Mouse (Mus musculus) retina, postnatal 7 days (tissue): ENCODE measurements around the gene Prr18.

Source experiments
- DNase-seq: peaks from one replicate; pipeline ENCODE4 v3.0.0-alpha.2; 2012; ENCODE audit warnings: low read depth, low spot score

Prr18 gene

GRCm38 (mm10) chr17:8340407-8341359 lies 3.4 kb downstream of the Prr18 start:
- no peak for DNase-seq

DNA sequence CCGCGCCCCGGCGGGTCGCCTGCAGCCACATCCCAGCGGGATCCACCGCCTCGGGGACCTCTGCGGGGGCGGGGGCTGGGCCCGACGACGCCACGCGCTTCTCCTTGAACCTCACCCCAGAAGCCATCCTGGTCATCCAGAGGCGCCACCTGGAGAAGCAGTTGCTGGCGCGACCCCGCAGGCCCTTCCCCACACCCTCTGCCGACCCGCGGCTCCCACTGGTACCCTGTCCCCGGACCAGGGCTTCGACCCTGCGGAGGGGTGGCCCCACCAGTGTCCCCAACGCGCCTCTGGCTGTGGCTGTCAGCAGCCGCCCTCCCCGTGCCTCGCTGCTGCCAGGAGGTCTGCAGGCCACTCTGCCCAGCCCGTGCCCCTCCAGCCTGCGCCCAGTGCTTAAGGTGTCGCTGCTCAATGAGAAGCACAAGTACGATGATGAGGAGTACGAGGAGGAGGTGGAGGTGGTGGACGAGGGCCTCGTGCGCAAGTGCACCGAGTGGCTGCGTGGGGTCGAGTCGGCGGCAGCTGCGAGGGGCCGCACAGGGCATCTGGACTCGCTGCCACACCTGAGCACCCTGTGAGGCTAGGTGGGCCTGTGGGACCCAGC lies 4.2 kb downstream of the Prr18 start:
- DNase-seq = no peak

DNA sequence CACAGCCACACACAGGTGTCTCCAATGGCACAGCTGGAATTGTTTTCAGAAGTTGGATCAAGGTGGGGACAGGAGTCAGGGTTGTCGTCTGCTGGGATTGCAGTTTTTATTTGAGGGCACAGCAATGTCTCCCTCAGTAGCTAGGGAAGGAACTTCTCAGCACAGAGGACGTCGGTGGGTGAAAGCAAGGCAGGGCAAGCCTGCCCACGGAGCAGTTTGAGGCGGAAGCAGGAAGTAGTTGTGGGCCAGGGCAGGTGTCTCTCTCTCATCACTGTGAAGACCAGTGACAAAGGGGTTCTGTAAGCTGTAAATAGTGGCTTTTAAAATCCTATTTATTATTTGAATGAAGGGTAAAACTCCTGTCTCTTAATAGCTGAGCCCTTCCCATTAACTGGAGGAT lies 5.4 kb downstream of the Prr18 start:
- DNase-seq = no peak

DNA sequence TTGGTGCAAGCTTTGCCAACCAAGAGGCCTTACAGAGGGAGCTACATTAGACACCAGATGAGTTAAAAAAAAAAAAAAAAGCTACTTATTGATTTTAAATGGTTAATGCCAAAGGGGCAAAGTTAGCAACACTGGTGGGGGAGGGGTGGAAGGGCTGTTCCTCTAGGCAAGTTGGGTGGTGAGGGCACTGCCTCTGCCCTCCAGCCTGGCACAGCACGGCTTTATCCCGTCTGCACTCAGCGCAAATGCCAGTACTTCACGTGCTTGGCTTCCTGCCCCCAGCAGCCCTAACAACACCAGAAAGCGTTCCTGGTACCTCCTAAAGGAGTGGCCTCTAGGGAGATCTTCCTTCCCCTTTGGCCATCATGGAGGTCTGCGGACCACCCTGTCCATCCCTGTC lies 6.2 kb downstream of the Prr18 start:
- DNase-seq = no peak

DNA sequence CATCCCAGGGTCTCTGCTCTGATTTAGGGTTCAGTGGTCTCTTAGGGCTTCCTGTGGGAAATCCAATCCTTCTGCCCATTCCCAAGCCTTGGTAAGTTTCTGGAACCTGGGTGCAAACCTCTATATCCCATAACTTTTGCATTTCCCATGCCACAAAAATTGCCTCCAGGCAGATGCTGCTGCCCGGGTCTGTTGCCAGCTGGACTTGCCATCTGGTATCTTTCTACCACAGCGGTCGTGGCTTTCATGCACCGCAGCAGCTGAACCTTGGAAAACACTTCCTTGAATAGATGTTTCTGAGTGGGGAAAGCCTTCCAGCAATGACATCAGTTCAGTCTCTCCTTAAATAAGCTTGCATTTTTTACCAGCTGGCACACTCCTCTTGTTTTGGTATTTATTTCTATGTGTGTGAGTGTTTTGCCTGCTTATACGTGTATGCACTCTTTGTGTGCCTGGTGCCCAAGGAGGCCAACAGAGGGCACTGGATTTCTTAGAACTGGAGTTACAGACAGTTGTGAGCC lies 10.6 kb downstream of the Prr18 start:
- DNase-seq = no peak

DNA sequence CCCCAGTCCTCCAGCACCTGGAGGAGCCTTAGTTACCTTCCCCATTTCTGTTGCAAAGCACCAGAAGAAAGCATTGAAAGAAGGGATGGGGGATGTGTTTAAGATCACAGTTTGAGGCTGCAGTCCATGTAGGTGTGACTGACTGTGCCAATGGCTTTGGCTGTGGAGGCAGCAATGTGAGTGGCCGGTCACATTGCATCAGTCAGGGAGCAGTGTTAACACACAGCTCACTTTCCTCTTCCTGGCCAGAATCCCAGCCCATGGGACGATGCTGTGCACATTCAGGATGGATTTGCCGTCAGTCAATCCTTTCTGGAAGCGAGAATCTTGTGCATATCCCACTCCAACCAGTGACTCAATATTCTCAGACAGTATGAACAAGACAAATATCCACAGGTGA lies 11.7 kb downstream of the Prr18 start:
- DNase-seq = no peak

DNA sequence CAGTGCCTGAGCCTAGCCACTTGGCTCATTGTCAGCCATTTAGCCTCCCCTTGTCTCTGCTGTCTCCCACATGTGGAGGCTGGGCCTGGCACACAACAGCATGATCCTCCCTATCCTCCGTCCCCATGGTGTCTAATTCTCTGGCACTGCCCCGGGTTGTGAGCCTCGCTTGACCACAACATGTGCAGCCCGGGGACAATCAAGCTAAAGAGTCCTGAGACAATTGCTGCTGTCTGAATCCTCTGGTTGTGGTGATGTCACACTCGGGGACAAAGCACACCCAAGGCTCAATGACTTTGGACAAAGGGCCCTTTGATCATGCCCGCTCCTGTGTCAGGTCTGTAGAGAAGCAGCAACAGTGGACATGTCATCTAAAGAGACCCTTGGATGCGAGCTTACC lies 13.8 kb downstream of the Prr18 start:
- DNase-seq = no peak

- no peak for DNase-seq
These were observed 18.4 kb downstream of the Prr18 start, which contains the start of gene T2 for GRCm38 (mm10) chr17:8355692-8356091. Gene T2, plus strand, starts transcription at chr17:8355992.

GRCm38 (mm10) chr17:8357498-8357897 lies 20.2 kb downstream of the Prr18 start:
- DNase-seq = no peak

GRCm38 (mm10) chr17:8360876-8361275 lies 23.6 kb downstream of the Prr18 start:
- DNase-seq = no peak

DNA sequence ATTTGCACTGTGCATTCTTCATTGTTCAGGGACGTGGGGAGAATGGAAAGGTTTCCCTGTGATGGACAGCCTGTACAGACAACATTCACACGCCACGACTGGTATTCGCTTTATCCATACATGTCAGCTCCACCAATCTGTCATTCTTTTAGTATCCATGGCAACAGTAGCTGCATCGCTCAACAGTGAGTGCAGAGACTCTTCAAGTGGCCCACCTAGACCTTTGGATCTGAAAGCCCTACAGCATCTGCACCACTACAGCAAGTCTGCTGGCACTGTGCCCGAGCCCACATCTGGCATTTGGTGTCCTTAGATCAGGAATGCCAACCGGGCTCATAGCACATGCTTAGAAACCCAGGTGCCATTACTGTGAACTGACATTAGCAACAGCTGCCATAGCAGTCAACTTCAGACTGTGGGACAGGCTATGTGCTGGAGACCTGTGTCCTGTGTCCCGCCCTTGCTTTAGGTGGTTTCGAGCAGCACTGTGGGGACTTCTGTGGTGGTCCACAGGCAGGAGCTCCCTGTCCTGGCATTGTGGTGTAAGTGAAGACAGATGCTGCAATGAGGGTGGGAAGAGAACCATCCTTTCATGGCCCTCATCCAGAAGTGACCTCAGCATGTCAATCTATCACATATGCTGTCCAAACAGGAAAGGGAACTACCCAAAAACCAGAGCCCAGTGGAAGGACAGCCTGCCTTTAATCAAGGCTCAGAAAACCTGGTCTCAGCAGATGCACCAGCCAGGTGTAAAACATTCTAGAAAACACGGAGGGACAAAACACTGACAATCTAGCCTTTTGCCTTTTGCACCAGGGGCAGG lies 24.2 kb downstream of the Prr18 start:
- no peak for DNase-seq

- DNase-seq = no peak
These were observed 30.5 kb downstream of the Prr18 start for GRCm38 (mm10) chr17:8367514-8368480.

DNA sequence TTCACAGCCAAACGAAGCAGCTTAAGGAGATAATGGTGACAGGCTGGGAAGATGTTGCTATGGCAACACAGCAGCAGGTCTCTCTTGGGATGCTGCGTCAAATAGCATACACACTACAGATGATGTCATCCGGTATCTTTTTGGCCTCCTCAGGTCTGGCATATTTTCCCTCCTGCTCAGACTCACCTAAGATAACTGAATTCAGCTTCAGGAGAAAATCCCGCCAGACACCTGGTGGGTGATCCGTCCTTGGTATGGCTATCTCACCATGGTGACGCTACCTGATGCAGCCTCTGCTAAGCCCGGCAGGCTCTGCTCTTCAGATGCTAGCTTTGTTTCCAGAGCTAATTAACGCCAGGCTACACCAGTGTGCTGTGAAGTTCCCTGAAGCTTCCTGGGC lies 31.3 kb downstream of the Prr18 start:
- DNase-seq = peak; percentile 36

DNA sequence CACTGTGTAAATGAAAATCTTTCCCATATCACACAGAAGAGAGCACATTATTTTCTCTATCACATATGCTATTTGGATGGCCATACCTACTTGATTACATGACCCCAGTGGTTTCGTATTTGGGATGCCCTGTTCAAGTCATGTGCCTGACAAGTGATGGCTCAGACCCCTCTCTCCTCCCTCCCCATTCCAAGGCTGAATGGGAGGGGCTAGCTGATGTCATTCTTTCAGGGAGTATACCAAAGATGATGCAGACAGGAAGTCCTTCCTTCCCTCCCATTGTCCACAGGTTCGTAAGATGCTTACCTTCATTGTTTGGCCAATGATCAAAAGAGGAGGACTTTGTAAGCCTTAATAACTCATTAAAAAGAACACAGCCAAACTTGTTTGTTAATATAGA lies 31.9 kb downstream of the Prr18 start:
- no peak for DNase-seq

- DNase-seq = no peak
These were observed 33.5 kb downstream of the Prr18 start for GRCm38 (mm10) chr17:8370634-8371229.

DNA sequence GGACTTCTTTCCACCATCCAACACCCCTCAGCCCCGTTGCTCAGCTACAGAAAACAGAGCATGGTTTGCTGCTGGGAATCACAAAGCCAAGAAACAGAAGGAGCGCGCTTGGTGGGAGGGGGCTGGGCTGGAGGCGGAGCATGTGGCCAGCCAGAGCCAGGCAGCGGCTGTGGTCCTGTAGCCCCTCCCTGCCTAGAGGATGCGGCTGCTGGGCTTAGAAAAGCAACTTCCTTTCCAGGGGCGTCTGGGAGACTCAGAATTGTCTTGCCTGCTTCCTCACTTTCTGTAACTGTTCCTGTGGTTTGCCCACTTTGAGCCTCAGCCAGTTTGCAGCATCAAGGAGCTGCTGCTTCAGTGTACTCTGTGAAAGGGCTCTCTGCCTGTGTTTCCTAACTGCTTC lies 34.6 kb downstream of the Prr18 start:
- DNase-seq = no peak

GRCm38 (mm10) chr17:8372286-8373046 lies 35.2 kb downstream of the Prr18 start:
- peak; percentile 63 for DNase-seq

DNA sequence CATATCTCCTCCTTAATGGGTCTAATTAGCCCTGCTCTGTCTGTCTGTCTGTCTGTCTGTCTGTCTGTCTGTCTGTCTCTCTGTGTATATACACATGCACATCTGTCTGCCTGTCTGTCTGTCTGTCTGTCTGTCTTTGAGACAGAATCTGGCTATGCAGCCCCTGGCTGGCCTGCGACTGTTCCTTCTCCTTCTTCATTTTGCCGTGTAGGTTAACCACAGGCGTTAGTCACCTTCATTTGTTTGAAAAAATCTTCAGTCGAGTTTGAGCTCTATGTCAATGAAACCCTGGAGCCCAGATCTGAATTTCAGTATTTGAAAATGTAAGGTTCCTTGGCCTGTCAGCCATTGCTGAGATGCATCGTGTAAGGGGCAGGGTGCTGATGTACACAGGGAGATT lies 40.0 kb downstream of the Prr18 start:
- no peak for DNase-seq

DNA sequence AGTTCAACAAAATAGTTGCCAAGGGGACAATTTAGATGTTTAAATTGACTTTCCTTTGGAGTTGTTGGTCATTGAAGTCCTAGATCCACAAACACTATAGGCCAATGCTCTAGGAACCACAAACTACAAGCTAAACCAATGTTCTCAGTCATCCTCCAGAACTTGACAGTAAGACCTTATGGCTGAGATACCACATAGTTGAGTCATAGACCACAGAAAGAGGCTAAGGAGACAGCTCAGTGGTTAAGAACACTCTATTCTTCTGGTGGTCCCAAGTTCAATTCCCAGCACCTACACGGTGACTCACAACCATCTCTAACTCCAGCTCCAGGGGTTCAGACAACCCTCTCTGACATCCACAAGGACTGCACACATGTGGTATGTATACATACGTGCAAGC lies 48.2 kb downstream of the Prr18 start:
- no peak for DNase-seq

GRCm38 (mm10) chr17:8388463-8388862 lies 51.2 kb downstream of the Prr18 start:
- DNase-seq = no peak
